Mouse (Mus musculus): ENCODE data around the gene Mfsd14b.

GRCm38 (mm10) chr13:65113239-65113638 lies 464 bp upstream of the Mfsd14b start:
- TF ChIP-seq CTCF (IDR thresholded peaks at IDR 0.05; ENCODE audit: extremely low read depth, insufficient read depth, insufficient read length, insufficient replicate concordance) (no peak), POLR2A (IDR thresholded peaks at IDR 0.05; ENCODE audit: low read depth, low read length) (no peak)
